8 mouse cellular contexts compared by ENCODE assay signal in genomic region chr1:59684819-59685755, GRCm38 (mm10). TPM values are rescaled to one million over a fixed set of nuclear protein-coding genes. Genes with fewer than 3 reads are reported as not detected.
A peak's percentile ranks its signal among the peaks of the same experiment; 100 is the strongest.
DNase-seq lines count a peak whose midpoint lies in the region; ATAC-seq and TF ChIP-seq lines count a peak whose summit lies in the region.

Gene Nop58, plus strand, starts transcription at chr1:59684971.

- H3K9ac ChIP-seq in heart, embryonic 15.5 days: peak within 1 kb of the TSS; percentile 71
- peak within 1 kb of the TSS; percentile 90 for H3K9ac ChIP-seq in liver, embryonic 14.5 days (replicated peaks)
- H3K9ac ChIP-seq in neural tube, embryonic 11.5 days (ENCODE audit: low read length): peak within 1 kb of the TSS; percentile 83
- peak within 1 kb of the TSS; percentile 77 for H3K9ac ChIP-seq in stomach, postnatal 0 days (ENCODE audit: low read length)

- H3K4me3 ChIP-seq in forebrain, embryonic 10.5 days: peak within 1 kb of the TSS; percentile 90
- H3K4me3 ChIP-seq in heart, embryonic 15.5 days: peak within 1 kb of the TSS; percentile 83
- peak within 1 kb of the TSS; percentile 85 to 88 for H3K4me3 ChIP-seq in liver, embryonic 14.5 days (ENCODE audit: insufficient read depth in 1 of 2, low read depth in 2 of 2, low read length in 2 of 2)
- peak within 1 kb of the TSS; percentile 73 for H3K4me3 ChIP-seq in neural tube, embryonic 11.5 days (ENCODE audit: low read depth, low read length)
- peak within 1 kb of the TSS; percentile 60 for H3K4me3 ChIP-seq in stomach, postnatal 0 days (ENCODE audit: low read depth, low read length)

- DNase-seq in CD8-positive naive resting alpha-beta T cell, adult 2 months (ENCODE audit: low read depth in 2 of 2, low spot score in 2 of 2): peak; percentile 84
- peak; percentile 91 for DNase-seq in c-Kit-positive CD71-negative TER-119-negative erythroid progenitor cells, embryonic 14.5 days (ENCODE audit: low read depth)
- DNase-seq in forebrain, embryonic 10.5 days (ENCODE audit: extremely low spot score, low spot score): peak; percentile 90
- DNase-seq in kidney, postnatal 25 days: peak; percentile 92 to 95
- peak; percentile 95 to 96 (median 96) for DNase-seq in liver, embryonic 14.5 days (ENCODE audit: low read depth in 3 of 3, low spot score in 3 of 3)
- peak; percentile 91 for DNase-seq in neural tube, embryonic 11.5 days (ENCODE audit: low spot score)
- DNase-seq in stomach, postnatal 0 days (ENCODE audit: low spot score): peak; percentile 88

- H3K4me2 ChIP-seq in heart, embryonic 15.5 days: peak within 1 kb of the TSS; percentile 90
- H3K4me2 ChIP-seq in liver, embryonic 14.5 days (ENCODE audit: low read depth): peak within 1 kb of the TSS; percentile 81
- H3K4me2 ChIP-seq in neural tube, embryonic 11.5 days (ENCODE audit: low read depth): peak within 1 kb of the TSS; percentile 79
- peak within 1 kb of the TSS; percentile 73 for H3K4me2 ChIP-seq in stomach, postnatal 0 days (replicated peaks; ENCODE audit: low read depth)

- no peaks in the 10 kb centered on the region for H3K9me3 ChIP-seq in forebrain, embryonic 10.5 days
- no peaks in the 10 kb centered on the region for H3K9me3 ChIP-seq in heart, embryonic 15.5 days (replicated peaks)
- H3K9me3 ChIP-seq in liver, embryonic 14.5 days (ENCODE audit: control insufficient read depth, low read length): no peaks in the 10 kb centered on the region
- H3K9me3 ChIP-seq in neural tube, embryonic 11.5 days (ENCODE audit: control insufficient read depth, low read length): no peaks in the 10 kb centered on the region
- H3K9me3 ChIP-seq in stomach, postnatal 0 days (ENCODE audit: control insufficient read depth, low read length): no peaks in the 10 kb centered on the region

- peaks cover 32% of the 10 kb centered on the region for H3K36me3 ChIP-seq in forebrain, embryonic 10.5 days (replicated peaks)
- H3K36me3 ChIP-seq in heart, embryonic 15.5 days: no peaks in the 10 kb centered on the region
- peaks cover 7% of the 10 kb centered on the region for H3K36me3 ChIP-seq in liver, embryonic 14.5 days (replicated peaks; ENCODE audit: control insufficient read depth, insufficient read depth, low read depth)
- no peaks in the 10 kb centered on the region for H3K36me3 ChIP-seq in neural tube, embryonic 11.5 days (ENCODE audit: control insufficient read depth, insufficient read depth, low read length)
- no peaks in the 10 kb centered on the region for H3K36me3 ChIP-seq in stomach, postnatal 0 days (ENCODE audit: control insufficient read depth, insufficient read depth, low read length)

- 0 out of 2 replicates have a peak, but pooled peaks have one; percentile 2 for TF ChIP-seq CTCF in liver, embryonic 14.5 days (IDR thresholded peaks at IDR 0.05; ENCODE audit: low read depth)
- TF ChIP-seq CTCF in stomach, postnatal 0 days (IDR thresholded peaks at IDR 0.05; ENCODE audit: low read depth): 0 out of 2 replicates have a peak, but pooled peaks have one; percentile 13

- 0 out of 2 replicates have a peak, but pooled peaks cover 10% of the 10 kb centered on the region for H3K27me3 ChIP-seq in forebrain, embryonic 10.5 days (ENCODE audit: poor library complexity, severe bottlenecking)
- H3K27me3 ChIP-seq in heart, embryonic 15.5 days: no peaks in the 10 kb centered on the region
- H3K27me3 ChIP-seq in liver, embryonic 14.5 days (ENCODE audit: control insufficient read depth, insufficient read depth, low read length): no peaks in the 10 kb centered on the region; the same call in 1 of the 2 replicates
- no peaks in the 10 kb centered on the region for H3K27me3 ChIP-seq in neural tube, embryonic 11.5 days (ENCODE audit: control insufficient read depth, insufficient read depth, low read length)
- H3K27me3 ChIP-seq in stomach, postnatal 0 days (ENCODE audit: control insufficient read depth, insufficient read depth, low read length): no peaks in the 10 kb centered on the region

- peak; percentile 93 for ATAC-seq in heart, embryonic 15.5 days (replicated peaks; ENCODE audit: insufficient number of reproducible peaks, insufficient read depth, low FRiP score, low read depth)
- peak; percentile 94 for ATAC-seq in liver, embryonic 14.5 days (ENCODE audit: insufficient read depth)
- peak; percentile 95 for ATAC-seq in neural tube, embryonic 11.5 days (ENCODE audit: insufficient read depth, low FRiP score, low TSS enrichment)
- ATAC-seq in stomach, postnatal 0 days (ENCODE audit: low FRiP score, low TSS enrichment): peak; percentile 96

- peaks cover 24% of the 10 kb centered on the region for H3K4me1 ChIP-seq in forebrain, embryonic 10.5 days
- H3K4me1 ChIP-seq in heart, embryonic 15.5 days (replicated peaks): peaks cover 24% of the 10 kb centered on the region
- H3K4me1 ChIP-seq in liver, embryonic 14.5 days (replicated peaks; ENCODE audit: control insufficient read depth in 2 of 2, insufficient read depth in 2 of 2, low read length in 1 of 2): peaks cover 11 to 18% of the 10 kb centered on the region in 2 experiments
- H3K4me1 ChIP-seq in neural tube, embryonic 11.5 days (ENCODE audit: control insufficient read depth, insufficient read depth, low read length): peaks cover 11% of the 10 kb centered on the region
- 0 out of 2 replicates have a peak, but pooled peaks cover 2% of the 10 kb centered on the region for H3K4me1 ChIP-seq in stomach, postnatal 0 days (replicated peaks; ENCODE audit: control insufficient read depth, insufficient read depth)

- under 1% methylated on average over 49 of the region's 49 CpGs for WGBS in forebrain, embryonic 10.5 days
- under 1% methylated on average over 49 of the region's 49 CpGs for WGBS in heart, embryonic 15.5 days
- under 1% methylated on average over 49 of the region's 49 CpGs for WGBS in liver, embryonic 14.5 days (ENCODE audit: insufficient replicate concordance)
- under 1% methylated on average over 49 of the region's 49 CpGs for WGBS in neural tube, embryonic 11.5 days
- under 1% methylated on average over 49 of the region's 49 CpGs for WGBS in stomach, postnatal 0 days

- peak; percentile 73 for TF ChIP-seq EP300 in liver, embryonic 14.5 days (IDR thresholded peaks at IDR 0.05; ENCODE audit: low read depth)
- TF ChIP-seq EP300 in stomach, postnatal 0 days (optimal IDR thresholded peaks at IDR 0.05): peak; percentile 98

- peak within 1 kb of the TSS; percentile 97 for H3K27ac ChIP-seq in forebrain, embryonic 10.5 days
- peak within 1 kb of the TSS; percentile 87 for H3K27ac ChIP-seq in heart, embryonic 15.5 days
- H3K27ac ChIP-seq in liver, embryonic 14.5 days: peak within 1 kb of the TSS; percentile 76
- peak within 1 kb of the TSS; percentile 55; the same call in 1 of the 2 replicates for H3K27ac ChIP-seq in neural tube, embryonic 11.5 days (ENCODE audit: low read depth, low read length)
- peak within 1 kb of the TSS; percentile 91 for H3K27ac ChIP-seq in stomach, postnatal 0 days (replicated peaks)

RNA-seq across cellular contexts. Expression of gene Nop58, which starts in this region (rescaled TPM):
- polyA plus RNA-seq in forebrain, embryonic 10.5 days (2016; fragmentation: Nextera tagmentation; extraction: Ambion mirVana): 355 and 367 TPM in 2 replicates
- polyA plus RNA-seq in heart, embryonic 15.5 days (2015; fragmentation: Nextera tagmentation; extraction: Ambion mirVana): 130 and 134 TPM in 2 replicates
- polyA plus RNA-seq in liver, embryonic 14.5 days (2012; rRNA removed): 35.5 and 76.0 TPM in 2 replicates
- 124 and 132 TPM in 2 replicates for polyA plus RNA-seq in liver, embryonic 14.5 days (2014; fragmentation: Nextera tagmentation; extraction: Ambion mirVana)
- 237 and 261 TPM in 2 replicates for polyA plus RNA-seq in neural tube, embryonic 11.5 days (2014; fragmentation: Nextera tagmentation; extraction: Ambion mirVana)
- 111 and 116 TPM in 2 replicates for polyA plus RNA-seq in stomach, postnatal 0 days (2015; fragmentation: Nextera tagmentation; extraction: Ambion mirVana)

Comparison
In these comparisons a context has a peak if more than half of its experiments do, and no peak if none do; other contexts are left out.
1. Peak in every context shown above with its lines: DNase-seq, ATAC-seq, H3K4me3 ChIP-seq and H3K27ac ChIP-seq.